Mouse (Mus musculus) E14TG2a.4 (cell line): ENCODE data around the gene Cobll1.
A peak's percentile ranks its signal among the peaks of the same experiment; 100 is the strongest.

Experiments
- H3K27me3 ChIP-seq: 2 replicates; pipeline ENCODE4 v1.6.1; 2014; ENCODE audit warnings: low read length, control low read depth; ENCODE audit not compliant: insufficient read depth
- H3K36me3 ChIP-seq: 2 replicates; pipeline ENCODE4 v1.6.1; 2014; ENCODE audit warnings: low read length, control low read depth; ENCODE audit not compliant: insufficient read depth
- H3K4me1 ChIP-seq: replicated peaks from 2 replicates; pipeline ENCODE4 v1.6.1; 2014; ENCODE audit warnings: low read depth, low read length, control low read depth
- H3K4me3 ChIP-seq: replicated peaks from 2 replicates; pipeline ENCODE4 v1.5.1; 2014; ENCODE audit warnings: mild to moderate bottlenecking, low read length
- H3K9me3 ChIP-seq: 2 replicates; pipeline ENCODE4 v1.6.1; 2014; ENCODE audit warnings: low read length, control low read depth
- CTCF ChIP-seq: conservative IDR thresholded peaks from 2 replicates; pipeline ENCODE4 v1.5.1; 2014; ENCODE audit warnings: low read length
- NANOG ChIP-seq: IDR thresholded peaks from 2 replicates; pipeline ENCODE4 v1.6.1; 2014; ENCODE audit warnings: borderline replicate concordance, low read length, mixed read lengths
- POU5F1 ChIP-seq: IDR thresholded peaks from 2 replicates; pipeline ENCODE4 v1.6.1; 2014; ENCODE audit warnings: low read length, borderline replicate concordance

Cobll1 gene

DNA sequence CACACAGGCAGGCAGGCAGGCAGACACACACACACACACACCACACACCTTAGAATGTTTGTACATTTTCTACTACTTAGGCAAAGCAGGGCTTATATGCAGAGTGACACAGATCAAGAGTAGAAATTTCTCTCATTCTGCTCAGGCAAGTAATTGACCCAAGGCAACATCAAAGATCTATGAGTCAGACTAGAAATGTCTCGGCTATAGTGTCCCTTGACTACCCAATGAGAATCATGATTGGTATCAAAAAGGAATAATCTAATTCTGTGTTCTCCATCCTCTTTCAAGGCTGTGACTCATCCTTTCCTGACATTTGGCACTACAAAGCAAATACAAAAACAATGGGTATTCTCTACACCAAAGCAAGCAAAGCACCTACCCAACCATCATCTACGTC, 77.5 kb downstream of the Cobll1 start:
- H3K4me3 ChIP-seq: no peak overlapping the region
- no peaks in the 10 kb centered on the region for H3K36me3 ChIP-seq
- no peaks in the 10 kb centered on the region for H3K9me3 ChIP-seq
- TF ChIP-seq CTCF (no peak), NANOG (no peak), POU5F1 (no peak)
- H3K4me1 ChIP-seq: no peaks in the 10 kb centered on the region
- H3K27me3 ChIP-seq: no peaks in the 10 kb centered on the region

DNA sequence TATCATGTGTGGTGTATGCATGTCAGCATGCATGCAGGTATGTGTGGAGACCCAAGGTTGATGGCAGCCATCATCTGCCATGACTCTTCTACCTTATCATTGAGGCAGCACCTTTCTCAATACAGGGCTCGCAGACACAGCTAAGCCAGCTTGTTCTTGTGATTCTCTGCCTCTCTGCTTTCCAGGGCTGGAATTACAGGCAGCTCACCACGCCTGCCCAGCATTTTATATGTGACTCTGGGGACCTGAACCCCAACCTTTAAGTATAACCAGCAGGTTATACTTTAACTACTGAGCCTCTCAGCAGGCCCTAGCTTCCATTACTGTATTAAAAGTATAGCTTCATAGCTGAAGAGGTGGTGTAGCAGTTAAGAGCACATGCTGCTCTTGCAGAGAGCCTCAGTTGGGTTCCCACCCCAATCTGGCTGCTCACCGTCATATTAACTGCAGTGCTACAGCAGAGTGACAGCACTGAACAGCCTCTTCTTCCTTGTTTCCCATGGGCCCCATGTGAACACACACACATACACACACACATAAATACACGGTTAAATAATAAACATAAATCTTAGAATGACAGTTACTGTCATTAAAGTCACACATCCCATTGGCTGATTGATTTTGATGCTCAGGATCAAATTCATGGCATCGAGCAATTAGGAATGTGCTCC, 81.1 kb downstream of the Cobll1 start:
- no peak for TF ChIP-seq NANOG
- no peaks in the 10 kb centered on the region for H3K36me3 ChIP-seq
- H3K4me3 ChIP-seq: no peak overlapping the region
- no peaks in the 10 kb centered on the region for H3K4me1 ChIP-seq
- no peaks in the 10 kb centered on the region for H3K27me3 ChIP-seq
- H3K9me3 ChIP-seq: no peaks in the 10 kb centered on the region

DNA sequence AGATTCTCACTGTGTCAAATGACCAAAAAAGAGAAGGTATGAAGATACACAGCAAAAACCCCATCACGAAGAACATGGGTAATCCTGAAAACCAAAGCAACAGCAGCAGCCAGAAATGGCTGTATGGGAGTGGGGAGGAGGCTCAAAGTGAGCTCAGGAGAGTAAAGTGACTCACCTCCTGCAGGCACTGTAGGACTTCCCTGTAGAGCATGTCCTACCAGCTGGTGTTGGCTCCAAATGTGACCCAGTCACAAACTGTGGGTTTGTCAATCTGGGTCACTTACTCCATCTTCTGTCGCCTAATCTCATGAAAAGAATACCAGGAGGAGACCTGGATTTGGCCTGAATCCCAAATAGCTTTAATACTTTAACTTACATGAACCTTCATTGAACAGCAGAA, 81.9 kb downstream of the Cobll1 start:
- no peaks in the 10 kb centered on the region for H3K4me1 ChIP-seq
- no peaks in the 10 kb centered on the region for H3K36me3 ChIP-seq
- no peaks in the 10 kb centered on the region for H3K9me3 ChIP-seq
- no peak for TF ChIP-seq NANOG
- TF ChIP-seq POU5F1: no peak
- no peak for TF ChIP-seq CTCF
- H3K4me3 ChIP-seq: no peak overlapping the region
- no peaks in the 10 kb centered on the region for H3K27me3 ChIP-seq

DNA sequence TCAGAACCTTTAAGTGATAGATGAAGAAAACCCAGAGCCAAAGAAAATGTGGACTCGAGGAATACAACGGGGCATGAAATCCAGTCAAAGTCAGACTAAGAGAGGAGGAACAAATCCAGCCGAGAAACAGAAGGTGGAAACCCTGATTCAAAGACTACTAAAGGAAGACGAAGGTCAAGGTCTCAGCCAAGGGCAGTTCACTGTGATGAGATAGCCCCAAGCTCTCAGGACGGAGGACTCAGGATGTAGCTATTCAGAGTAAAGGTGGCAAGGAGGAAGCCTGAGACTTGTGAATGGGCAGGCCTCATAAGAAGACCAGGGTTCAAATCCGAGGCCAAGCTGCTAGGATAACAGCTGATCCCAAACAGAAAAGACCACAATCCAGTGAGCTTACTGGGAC, 90.3 kb downstream of the Cobll1 start:
- no peaks in the 10 kb centered on the region for H3K9me3 ChIP-seq
- no peaks in the 10 kb centered on the region for H3K27me3 ChIP-seq
- no peaks in the 10 kb centered on the region for H3K36me3 ChIP-seq
- TF ChIP-seq NANOG (no peak), CTCF (no peak), POU5F1 (no peak)
- no peaks in the 10 kb centered on the region for H3K4me1 ChIP-seq
- no peak overlapping the region for H3K4me3 ChIP-seq

DNA sequence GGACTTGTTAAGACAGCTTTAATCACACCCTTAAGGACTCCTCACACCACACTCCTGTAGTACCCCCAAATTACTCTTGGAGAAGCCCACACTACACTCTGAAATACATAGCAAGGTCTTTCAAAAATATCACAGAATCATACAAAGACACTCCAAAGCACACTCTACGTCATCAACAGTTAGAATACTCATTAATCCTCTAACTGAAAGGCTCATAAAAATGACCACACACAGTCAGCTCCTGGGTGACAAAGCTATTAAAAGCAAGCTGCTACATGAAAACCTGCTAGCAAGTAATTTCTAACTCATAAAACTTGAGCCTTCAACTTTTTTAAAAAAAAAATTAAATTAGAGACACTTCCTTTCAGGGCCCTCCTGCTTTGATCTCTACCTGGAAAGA, 91.8 kb downstream of the Cobll1 start:
- Histone ChIP-seq H3K4me1 (no peaks in the 10 kb centered on the region), H3K36me3 (no peaks in the 10 kb centered on the region), H3K9me3 (no peaks in the 10 kb centered on the region), H3K27me3 (no peaks in the 10 kb centered on the region), H3K4me3 (no peak overlapping the region)
- TF ChIP-seq POU5F1: no peak
- TF ChIP-seq NANOG: no peak
- no peak for TF ChIP-seq CTCF

DNA sequence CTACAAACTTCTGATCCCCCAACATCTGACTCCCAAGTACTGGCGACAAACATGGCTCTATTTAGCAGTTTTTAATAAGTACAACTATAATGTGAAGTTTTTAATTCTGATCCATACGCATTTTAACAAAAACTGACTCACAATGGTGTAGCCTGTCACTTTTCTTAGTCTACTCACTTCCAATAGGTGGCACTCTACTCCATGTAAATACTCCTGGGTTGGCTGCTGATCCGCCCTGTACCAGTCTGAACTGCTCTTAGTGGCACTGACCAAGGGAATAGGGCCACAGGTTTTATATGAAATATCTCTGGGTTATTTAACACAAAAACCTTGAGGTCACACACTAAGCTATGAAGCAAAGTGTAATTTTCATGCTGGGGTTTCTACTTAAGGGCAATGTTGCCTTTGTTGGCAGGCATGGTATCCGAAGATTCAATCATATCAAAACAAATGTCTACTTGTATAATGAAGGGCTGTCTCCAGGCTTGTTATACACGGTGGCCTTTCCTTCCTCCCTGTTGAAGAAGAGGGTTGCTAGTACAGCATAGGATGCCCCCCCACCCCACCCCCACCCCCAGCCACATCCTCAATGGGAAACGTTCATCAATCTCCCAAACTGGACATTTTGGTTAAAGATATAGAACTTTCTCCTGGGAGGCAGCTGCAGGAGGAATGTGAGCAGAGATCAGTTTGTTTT, 93.6 kb downstream of the Cobll1 start:
- Histone ChIP-seq H3K4me3 (no peak overlapping the region), H3K4me1 (no peaks in the 10 kb centered on the region), H3K9me3 (no peaks in the 10 kb centered on the region), H3K27me3 (no peaks in the 10 kb centered on the region), H3K36me3 (no peaks in the 10 kb centered on the region)
- TF ChIP-seq NANOG (no peak), CTCF (peak; percentile 36)

DNA sequence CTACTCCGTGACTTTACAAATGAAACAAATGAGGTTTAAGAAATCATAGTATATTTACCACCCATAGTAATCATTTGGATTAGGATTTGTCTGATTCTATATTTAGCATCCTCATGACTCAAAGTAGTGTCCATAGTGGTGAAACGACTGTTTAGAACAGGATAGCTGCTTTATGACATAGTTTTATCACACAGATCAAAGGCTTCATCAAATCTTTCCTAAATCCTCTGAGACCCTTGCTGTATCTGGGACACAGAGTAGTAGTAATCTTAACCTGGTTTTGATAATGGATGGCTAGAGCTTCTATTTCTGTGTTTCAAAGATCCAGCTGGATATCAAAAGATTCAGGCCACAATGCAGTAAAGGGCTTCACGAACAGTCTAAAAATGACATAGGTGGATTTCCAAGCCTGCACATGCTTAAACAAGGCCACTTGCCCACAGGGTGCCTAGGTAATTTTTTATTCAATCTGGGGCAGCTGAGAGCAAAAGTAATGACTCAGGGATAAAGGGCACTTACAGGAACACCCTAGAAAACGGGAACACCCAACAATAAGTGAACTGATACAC, 98.0 kb downstream of the Cobll1 start:
- Histone ChIP-seq H3K4me1 (no peaks in the 10 kb centered on the region), H3K27me3 (no peaks in the 10 kb centered on the region), H3K4me3 (no peak overlapping the region), H3K9me3 (no peaks in the 10 kb centered on the region), H3K36me3 (no peaks in the 10 kb centered on the region)
- TF ChIP-seq NANOG (no peak), CTCF (no peak), POU5F1 (no peak)

DNA sequence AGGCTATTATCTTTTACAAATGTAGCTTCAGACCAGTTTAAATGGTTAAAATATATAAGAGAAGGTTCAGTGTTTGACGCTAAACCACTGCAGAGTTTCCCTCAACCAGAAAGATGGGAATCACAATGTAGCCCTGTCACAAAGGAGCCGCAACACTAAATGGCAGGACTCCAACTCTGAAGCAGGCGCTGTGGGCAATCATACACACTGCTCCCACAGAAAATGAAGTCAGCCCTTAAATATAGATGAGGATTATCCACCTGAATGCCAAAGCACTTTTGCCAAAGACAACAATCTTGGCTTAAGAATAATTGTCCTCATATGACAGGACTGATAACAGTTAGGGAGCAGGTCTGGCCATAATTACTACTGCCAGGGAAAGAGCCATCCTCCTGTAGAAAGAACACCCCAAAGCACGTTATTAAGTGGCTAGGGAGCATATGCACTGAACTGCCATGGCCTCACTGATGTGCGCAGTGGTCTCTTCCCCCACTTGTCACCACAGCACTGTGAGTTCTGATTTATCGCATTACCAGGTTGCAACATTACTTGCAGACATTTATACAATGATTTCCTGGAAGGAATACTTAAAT, 98.8 kb downstream of the Cobll1 start:
- H3K27me3 ChIP-seq: no peaks in the 10 kb centered on the region
- no peaks in the 10 kb centered on the region for H3K9me3 ChIP-seq
- H3K4me3 ChIP-seq: no peak overlapping the region
- TF ChIP-seq POU5F1 (no peak), NANOG (no peak), CTCF (no peak)
- H3K4me1 ChIP-seq: no peaks in the 10 kb centered on the region
- H3K36me3 ChIP-seq: no peaks in the 10 kb centered on the region
